Mouse (Mus musculus): ENCODE data around the gene Ucp3. TPM values are rescaled to one million over a fixed set of nuclear protein-coding genes. Genes with fewer than 3 reads are reported as not detected.

The Ucp3 gene
- polyA plus RNA-seq (2015; fragmentation: Nextera tagmentation; extraction: Ambion mirVana): 39.3 and 50.4 TPM in 2 replicates

GRCm38 (mm10) chr7:100472777-100473176, at the start of gene Ucp3:
TSS of gene Ucp3 (plus strand) at chr7:100472990.

GRCm38 (mm10) chr7:100493117-100493483, 20.3 kb downstream of the Ucp3 start, which contains the start of gene Ucp2:
TSS of gene Ucp2 (plus strand) at chr7:100493337.

GRCm38 (mm10) chr7:100514573-100514972, 41.8 kb downstream of the Ucp3 start, which contains the start of gene Dnajb13:
TSS of gene Dnajb13 (minus strand) at chr7:100514960.

Other genes with a start within 250 kb of the Ucp3 start
- 0.96 and 1.6 TPM in 2 replicates for gene Pgm2l1, start 245.6 kb upstream of the Ucp3 start, polyA plus RNA-seq (2015; fragmentation: Nextera tagmentation; extraction: Ambion mirVana)
- 3.5 and 4.3 TPM in 2 replicates for gene P4ha3, start 187.5 kb upstream of the Ucp3 start, polyA plus RNA-seq (2015; fragmentation: Nextera tagmentation; extraction: Ambion mirVana)
- gene C2cd3, start 100.8 kb upstream of the Ucp3 start, polyA plus RNA-seq (2015; fragmentation: Nextera tagmentation; extraction: Ambion mirVana): 4.9 and 7.2 TPM in 2 replicates
- gene Ppme1, start 100.7 kb upstream of the Ucp3 start, polyA plus RNA-seq (2015; fragmentation: Nextera tagmentation; extraction: Ambion mirVana): 30.8 and 33.3 TPM in 2 replicates
- gene Ucp2, start 20.3 kb downstream of the Ucp3 start, polyA plus RNA-seq (2015; fragmentation: Nextera tagmentation; extraction: Ambion mirVana): 127 and 198 TPM in 2 replicates
- gene Dnajb13, start 42.0 kb downstream of the Ucp3 start, polyA plus RNA-seq (2015; fragmentation: Nextera tagmentation; extraction: Ambion mirVana): 0.37 and 0.38 TPM in 2 replicates
- gene Coa4, start 64.1 kb downstream of the Ucp3 start, polyA plus RNA-seq (2015; fragmentation: Nextera tagmentation; extraction: Ambion mirVana): 16.5 and 18.7 TPM in 2 replicates
- gene Rab6a, start 134.4 kb downstream of the Ucp3 start, polyA plus RNA-seq (2015; fragmentation: Nextera tagmentation; extraction: Ambion mirVana): 69.7 and 73.2 TPM in 2 replicates
- gene Mrpl48, start 135.3 kb downstream of the Ucp3 start, polyA plus RNA-seq (2015; fragmentation: Nextera tagmentation; extraction: Ambion mirVana): 85.3 and 86.6 TPM in 2 replicates
- gene Plekhb1, start 189.4 kb downstream of the Ucp3 start, polyA plus RNA-seq (2015; fragmentation: Nextera tagmentation; extraction: Ambion mirVana): 12.3 and 12.8 TPM in 2 replicates
- 15.7 and 17.1 TPM in 2 replicates for gene Fam168a, start 233.6 kb downstream of the Ucp3 start, polyA plus RNA-seq (2015; fragmentation: Nextera tagmentation; extraction: Ambion mirVana)

Measured in skeletal muscle tissue, postnatal 0 days (tissue).